Mouse (Mus musculus): ENCODE results near the gene Hmga2. TPM values are rescaled to one million over a fixed set of nuclear protein-coding genes. Genes with fewer than 3 reads are reported as not detected.
A peak's percentile ranks its signal among the peaks of the same experiment; 100 is the strongest.
"Not testable (repeated sequence)": the region's sequence is repeated elsewhere in the genome, so short reads cannot be mapped to it uniquely, and the experiment has no call there.

Gene Hmga2
- polyA plus RNA-seq, 1 experiment from 2014 or later: 12.4 TPM

DNA sequence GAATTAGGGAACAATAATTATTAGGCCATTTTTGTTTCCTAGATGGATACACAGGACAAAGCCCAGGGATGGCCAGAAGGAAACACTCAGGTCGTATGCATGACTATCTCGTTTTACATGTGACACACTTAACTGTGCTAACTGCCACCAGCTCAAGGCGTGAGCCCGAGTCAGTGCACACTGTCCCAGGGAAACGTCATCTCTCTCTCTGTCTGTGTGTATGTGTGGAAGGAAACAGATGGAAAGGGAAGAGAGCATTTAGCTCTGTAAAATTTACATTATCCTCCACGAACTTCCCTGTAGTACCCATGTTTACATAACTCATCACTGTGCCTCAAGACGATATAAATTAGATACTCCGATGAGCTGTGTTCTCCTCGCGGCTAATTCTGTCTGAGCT is 105.1 kb downstream of the Hmga2 start:
- no peak for ATAC-seq (ENCODE audit: extremely low read depth, insufficient number of reproducible peaks, low FRiP score, low TSS enrichment)
- 59% methylated on average over 10 of the region's 10 CpGs for WGBS

GRCm38 (mm10) chr10:120369187-120369805 is 107.0 kb downstream of the Hmga2 start:
- Histone ChIP-seq H3K4me1 (peaks cover 13% of the 10 kb centered on the region; the same call in 1 of the 2 replicates), H3K4me3 (no peak overlapping the region), H3K9ac (no peak overlapping the region), H3K27me3 (replicated peaks) (no peaks in the 10 kb centered on the region), H3K9me3 (no peaks in the 10 kb centered on the region), H3K27ac (replicated peaks) (no peak overlapping the region), H3K4me2 (no peak overlapping the region), H3K36me3 (0 out of 2 replicates have a peak, but pooled peaks cover 3% of the 10 kb centered on the region)
- ATAC-seq (ENCODE audit: extremely low read depth, insufficient number of reproducible peaks, low FRiP score, low TSS enrichment): no peak
- WGBS: 86% methylated on average over 21 of the region's 21 CpGs

More for the DNA sequence above, 105.1 kb downstream of the Hmga2 start:
- no peak overlapping the region for H3K27ac ChIP-seq (replicated peaks)
- H3K9ac ChIP-seq: no peak overlapping the region
- no peak overlapping the region for H3K4me3 ChIP-seq
- H3K4me1 ChIP-seq: peaks cover 12% of the 10 kb centered on the region
- H3K27me3 ChIP-seq (replicated peaks): no peaks in the 10 kb centered on the region
- no peak overlapping the region for H3K4me2 ChIP-seq
- no peaks in the 10 kb centered on the region for H3K9me3 ChIP-seq
- 0 out of 2 replicates have a peak, but pooled peaks cover 3% of the 10 kb centered on the region for H3K36me3 ChIP-seq

DNA sequence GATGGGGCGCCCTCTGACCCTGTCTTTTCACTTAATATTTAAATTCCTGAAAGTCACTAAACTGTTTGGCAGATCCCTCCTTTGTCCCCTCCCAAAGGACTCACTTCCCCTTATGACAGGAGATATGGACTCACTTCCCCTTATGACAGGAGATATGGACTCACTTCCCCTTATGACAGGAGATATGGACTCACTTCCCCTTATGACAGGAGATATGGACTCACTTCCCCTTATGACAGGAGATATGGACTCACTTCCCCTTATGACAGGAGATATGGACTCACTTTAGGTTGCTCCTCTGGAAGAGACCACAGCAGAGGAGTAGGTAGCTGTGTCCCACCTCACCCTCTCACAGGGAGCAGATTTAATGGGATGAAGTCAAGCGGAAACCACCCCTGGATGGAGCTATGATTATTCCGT is 110.1 kb downstream of the Hmga2 start:
- H3K27ac ChIP-seq (replicated peaks); H3K9me3 ChIP-seq; H3K27me3 ChIP-seq (replicated peaks); H3K36me3 ChIP-seq; H3K4me2 ChIP-seq; H3K4me3 ChIP-seq; H3K9ac ChIP-seq; ATAC-seq (ENCODE audit: extremely low read depth, insufficient number of reproducible peaks, low FRiP score, low TSS enrichment): not testable (repeated sequence)
- peaks cover 11% of the 10 kb centered on the region; the same call in 1 of the 2 replicates for H3K4me1 ChIP-seq
- WGBS: 85% methylated on average over 3 of the region's 3 CpGs

- no peak overlapping the region for H3K4me2 ChIP-seq
- WGBS: 72% methylated on average over 24 of the region's 24 CpGs
- no peaks in the 10 kb centered on the region for H3K9me3 ChIP-seq
- no peak overlapping the region for H3K9ac ChIP-seq
- no peak overlapping the region for H3K27ac ChIP-seq (replicated peaks)
- no peak overlapping the region for H3K4me3 ChIP-seq
- no peaks in the 10 kb centered on the region for H3K27me3 ChIP-seq (replicated peaks)
- ATAC-seq (ENCODE audit: extremely low read depth, insufficient number of reproducible peaks, low FRiP score, low TSS enrichment): no peak
- 0 out of 2 replicates have a peak, but pooled peaks cover 5% of the 10 kb centered on the region for H3K36me3 ChIP-seq
- peaks cover 10% of the 10 kb centered on the region; the same call in 1 of the 2 replicates for H3K4me1 ChIP-seq
Measured at GRCm38 (mm10) chr10:120365380-120366172, 110.7 kb downstream of the Hmga2 start.

DNA sequence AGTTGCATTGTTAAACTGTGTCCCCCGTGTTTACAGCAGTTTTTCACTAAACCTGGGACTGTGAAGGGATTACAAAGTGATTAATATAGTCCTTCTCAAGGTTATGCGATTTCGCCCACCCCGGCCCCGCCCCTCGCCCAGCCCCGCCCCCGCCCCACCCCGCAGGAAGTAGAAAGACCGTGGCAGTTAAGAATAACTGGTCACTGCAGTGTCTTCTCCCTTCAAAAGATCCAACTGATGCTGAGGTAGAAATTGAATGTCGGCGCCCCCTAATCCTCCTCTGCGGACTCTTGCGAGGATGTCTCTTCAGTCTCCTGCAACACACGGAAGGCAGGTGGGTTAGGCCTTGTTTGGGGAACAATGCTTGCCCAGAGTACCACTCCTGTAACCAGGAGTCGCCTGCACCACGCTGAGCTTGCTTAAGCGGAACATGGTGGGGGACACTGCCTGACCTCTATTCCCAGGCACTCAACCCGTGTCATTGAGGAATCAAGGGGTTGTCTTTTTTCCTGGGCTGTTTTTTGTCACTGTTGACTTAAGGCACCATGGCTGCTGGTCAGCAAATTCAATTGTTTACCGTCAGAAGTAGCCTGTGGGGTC is 112.2 kb downstream of the Hmga2 start:
- H3K9me3 ChIP-seq: no peaks in the 10 kb centered on the region
- peak overlapping the region; percentile 18; the same call in 1 of the 2 replicates for H3K4me2 ChIP-seq
- no peaks in the 10 kb centered on the region for H3K27me3 ChIP-seq (replicated peaks)
- ATAC-seq (ENCODE audit: extremely low read depth, insufficient number of reproducible peaks, low FRiP score, low TSS enrichment): no peak
- peaks cover 10% of the 10 kb centered on the region; the same call in 1 of the 2 replicates for H3K4me1 ChIP-seq
- no peak overlapping the region for H3K9ac ChIP-seq
- WGBS: 67% methylated on average over 20 of the region's 20 CpGs
- H3K36me3 ChIP-seq: 0 out of 2 replicates have a peak, but pooled peaks cover 6% of the 10 kb centered on the region
- no peak overlapping the region for H3K4me3 ChIP-seq
- H3K27ac ChIP-seq (replicated peaks): no peak overlapping the region

DNA sequence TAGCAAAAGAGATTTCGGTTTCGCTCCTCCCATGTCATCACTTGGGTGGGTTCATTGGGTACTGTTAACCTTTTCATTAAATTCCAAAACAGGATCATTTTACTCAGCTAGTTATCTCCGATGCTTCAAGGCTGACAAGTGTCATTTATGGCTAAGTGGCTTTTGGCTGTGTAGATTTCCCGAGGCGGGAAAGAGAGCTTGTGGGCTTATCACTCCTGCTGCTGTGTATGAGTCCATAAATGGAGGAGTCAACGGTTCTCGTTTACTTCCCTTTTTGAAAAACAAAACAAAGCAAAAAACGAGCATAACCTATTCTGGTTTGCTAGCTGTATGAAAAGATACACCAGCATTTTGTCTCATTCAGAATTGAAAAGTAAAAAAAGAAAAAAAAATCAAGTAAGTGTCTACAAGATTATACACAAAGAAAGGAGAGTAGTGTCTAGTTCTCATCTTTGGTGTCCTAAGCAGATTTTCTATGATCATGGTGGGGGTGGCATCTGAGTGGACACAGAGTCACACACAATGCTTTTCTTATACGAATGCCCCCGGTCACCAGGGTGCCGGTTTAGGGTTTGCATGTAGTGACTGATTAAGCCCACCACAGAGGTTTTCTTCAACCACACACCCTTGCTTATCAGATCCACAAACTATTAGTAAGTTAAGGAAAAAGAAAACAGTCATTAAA is 112.8 kb downstream of the Hmga2 start:
- H3K4me2 ChIP-seq: peak overlapping the region; percentile 47
- 51% methylated on average over 11 of the region's 11 CpGs for WGBS
- not testable (repeated sequence) for H3K4me3 ChIP-seq; H3K9ac ChIP-seq; H3K27me3 ChIP-seq (replicated peaks); ATAC-seq (ENCODE audit: extremely low read depth, insufficient number of reproducible peaks, low FRiP score, low TSS enrichment); H3K9me3 ChIP-seq; H3K36me3 ChIP-seq; H3K27ac ChIP-seq (replicated peaks)
- peaks cover 10% of the 10 kb centered on the region; the same call in 1 of the 2 replicates for H3K4me1 ChIP-seq

DNA sequence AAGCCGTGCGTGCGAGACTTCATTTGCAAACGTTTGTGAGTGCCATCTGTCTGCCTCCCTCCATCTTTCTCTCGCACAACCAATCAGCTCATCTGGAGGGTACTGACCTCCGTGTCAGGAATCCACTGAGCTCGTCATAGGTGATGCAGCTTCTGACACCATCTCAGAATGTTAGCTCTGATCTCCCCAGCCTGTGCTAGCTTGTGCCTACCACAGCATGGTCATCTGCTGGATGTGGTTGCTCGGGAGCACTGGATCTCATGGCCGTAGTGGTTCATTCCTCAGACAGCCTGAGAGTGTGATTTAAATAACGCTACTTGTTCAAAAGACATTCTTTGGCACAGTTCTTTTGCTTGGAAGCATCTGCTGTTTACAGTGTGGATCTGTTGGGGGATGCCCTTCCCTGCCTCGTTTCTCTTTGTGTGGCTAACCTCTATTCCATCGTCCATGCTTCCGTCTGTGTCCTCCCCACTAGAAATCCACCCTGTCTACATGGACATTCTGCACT is 121.7 kb downstream of the Hmga2 start:
- ATAC-seq (ENCODE audit: extremely low read depth, insufficient number of reproducible peaks, low FRiP score, low TSS enrichment): no peak
- H3K4me2 ChIP-seq: no peak overlapping the region
- H3K27me3 ChIP-seq (replicated peaks): no peaks in the 10 kb centered on the region
- H3K36me3 ChIP-seq: no peaks in the 10 kb centered on the region
- H3K27ac ChIP-seq (replicated peaks): no peak overlapping the region
- 68% methylated on average over 13 of the region's 13 CpGs for WGBS
- no peaks in the 10 kb centered on the region for H3K9me3 ChIP-seq
- H3K4me1 ChIP-seq: no peaks in the 10 kb centered on the region
- no peak overlapping the region for H3K4me3 ChIP-seq
- H3K9ac ChIP-seq: no peak overlapping the region

- ATAC-seq (ENCODE audit: extremely low read depth, insufficient number of reproducible peaks, low FRiP score, low TSS enrichment): no peak
- Histone ChIP-seq H3K9me3 (no peaks in the 10 kb centered on the region), H3K4me3 (no peak overlapping the region), H3K9ac (no peak overlapping the region), H3K27me3 (replicated peaks) (no peaks in the 10 kb centered on the region), H3K4me2 (no peak overlapping the region), H3K27ac (replicated peaks) (no peak overlapping the region), H3K4me1 (no peaks in the 10 kb centered on the region), H3K36me3 (no peaks in the 10 kb centered on the region)
- 86% methylated on average over 6 of the region's 6 CpGs for WGBS
Measured at GRCm38 (mm10) chr10:120345325-120345724, 130.9 kb downstream of the Hmga2 start.

DNA sequence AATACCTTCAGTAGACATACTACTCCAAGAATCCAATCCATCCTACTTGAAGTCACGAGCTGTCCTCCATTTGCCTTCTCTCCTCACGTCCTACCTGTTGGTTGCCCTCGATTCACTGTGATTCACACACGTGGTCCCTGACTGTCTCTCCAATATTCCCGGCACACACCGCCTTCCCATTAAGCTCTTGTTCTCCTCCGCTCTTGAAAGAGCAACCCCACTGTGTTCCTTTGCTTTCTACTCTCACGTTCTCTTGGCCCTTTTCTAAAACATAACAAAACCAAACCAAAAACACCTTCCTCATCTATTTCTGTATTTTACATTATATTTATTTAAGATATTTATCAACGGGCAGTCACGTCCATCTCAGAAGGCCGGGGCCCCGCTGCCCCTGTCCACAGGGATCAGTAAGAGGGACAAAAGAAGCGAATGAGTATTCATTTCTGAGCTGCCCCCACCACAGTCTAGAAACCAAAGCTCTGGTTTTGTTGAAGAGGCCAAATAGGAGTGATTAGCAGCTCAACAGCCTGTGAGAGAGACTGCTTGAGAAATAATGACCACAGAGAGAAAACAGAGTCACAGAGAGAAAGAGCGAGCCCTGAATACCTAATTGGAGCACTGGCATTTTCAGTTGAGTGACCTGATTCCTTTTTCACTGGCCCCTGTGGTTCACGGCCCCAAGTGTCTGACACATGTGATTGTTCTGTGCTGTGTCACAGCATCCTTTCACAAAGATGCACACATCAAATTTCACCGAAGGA is 131.5 kb downstream of the Hmga2 start:
- no peak overlapping the region for H3K4me2 ChIP-seq

GRCm38 (mm10) chr10:120339906-120340305 is 136.4 kb downstream of the Hmga2 start:
- H3K4me2 ChIP-seq; H3K9me3 ChIP-seq; H3K27ac ChIP-seq (replicated peaks); H3K36me3 ChIP-seq; H3K4me3 ChIP-seq; H3K27me3 ChIP-seq (replicated peaks); H3K4me1 ChIP-seq; ATAC-seq (ENCODE audit: extremely low read depth, insufficient number of reproducible peaks, low FRiP score, low TSS enrichment); H3K9ac ChIP-seq: not testable (repeated sequence)
- WGBS: 68% methylated on average over 2 of the region's 2 CpGs

More for the DNA sequence above, 131.5 kb downstream of the Hmga2 start:
- H3K27ac ChIP-seq (replicated peaks): no peak overlapping the region
- 80% methylated on average over 16 of the region's 16 CpGs for WGBS
- no peaks in the 10 kb centered on the region for H3K27me3 ChIP-seq (replicated peaks)
- no peaks in the 10 kb centered on the region for H3K36me3 ChIP-seq
- no peak overlapping the region for H3K4me3 ChIP-seq
- no peaks in the 10 kb centered on the region for H3K9me3 ChIP-seq
- no peak for ATAC-seq (ENCODE audit: extremely low read depth, insufficient number of reproducible peaks, low FRiP score, low TSS enrichment)
- H3K9ac ChIP-seq: no peak overlapping the region
- no peaks in the 10 kb centered on the region for H3K4me1 ChIP-seq
